Mouse (Mus musculus) forebrain, embryonic 13.5 days (tissue): Measurements from ENCODE around the gene Babam1. TPM values are rescaled to one million over a fixed set of nuclear protein-coding genes. Genes with fewer than 3 reads are reported as not detected.
"Not testable (repeated sequence)": the region's sequence is repeated elsewhere in the genome, so short reads cannot be mapped to it uniquely, and the experiment has no call there.

Source experiments
- ATAC-seq: fragments of 200-750 bp; cut with Nextera tagmentation; 2 replicates; pipeline ENCODE4 v1.8.0; 2017
- H3K27ac ChIP-seq: fragments of 300-500 bp; sonication (generic); 2 replicates; pipeline ENCODE4 v1.5.1; 2015; ENCODE audit warnings: inconsistent platforms, mild to moderate bottlenecking, moderate library complexity
- H3K27me3 ChIP-seq: fragments of 300-500 bp; sonication (generic); 2 replicates; pipeline ENCODE4 v1.6.1; 2015; ENCODE audit warnings: mild to moderate bottlenecking, inconsistent platforms
- H3K36me3 ChIP-seq: fragments of 300-500 bp; sonication (generic); 2 replicates; pipeline ENCODE4 v1.6.1; 2015; ENCODE audit warnings: mild to moderate bottlenecking, inconsistent platforms; ENCODE audit not compliant: poor library complexity, severe bottlenecking
- H3K4me1 ChIP-seq: fragments of 300-500 bp; sonication (generic); 2 replicates; pipeline ENCODE4 v1.6.1; 2015; ENCODE audit warnings: inconsistent platforms
- H3K4me2 ChIP-seq: fragments of 300-500 bp; sonication (generic); 2 replicates; pipeline ENCODE4 v1.6.1; 2015; ENCODE audit warnings: inconsistent platforms, mild to moderate bottlenecking, moderate library complexity
- H3K4me3 ChIP-seq: fragments of 300-500 bp; sonication (generic); 2 replicates; pipeline ENCODE4 v1.5.1; 2015; ENCODE audit warnings: mild to moderate bottlenecking, inconsistent platforms
- H3K9ac ChIP-seq: fragments of 300-500 bp; sonication (generic); 2 replicates; pipeline ENCODE4 v1.6.1; 2015; ENCODE audit warnings: mild to moderate bottlenecking, inconsistent platforms
- H3K9me3 ChIP-seq: fragments of 300-500 bp; sonication (generic); replicated peaks from 2 replicates; pipeline ENCODE4 v1.6.1; 2016; ENCODE audit warnings: inconsistent platforms
- WGBS: fragments of 180-500 bp; shearing (Covaris S2); methylation state at CpG from one replicate; pipeline ENCODE4 v1.1.7; 2015; 5-methylcytosine and 5-hydroxymethylcytosine counted together
- polyA plus RNA-seq: library from polyadenylated mRNA; unstranded; fragments of >200 nt; fragmentation: Nextera tagmentation; extraction: Ambion mirVana; gene quantifications from 2 replicates; pipeline ENCODE4 v1.2.1, GENCODE M21; 2015

Babam1 gene
- polyA plus RNA-seq, 1 experiment from 2014 or later, result 99.2 TPM

GRCm38 (mm10) chr8:71402446-71402964 is 5.8 kb downstream of the Babam1 start:
- H3K4me2 ChIP-seq, result no peak overlapping the region
- H3K9ac ChIP-seq, result no peak overlapping the region
- no peak for ATAC-seq
- H3K27ac ChIP-seq, result no peak overlapping the region
- H3K9me3 ChIP-seq, result no peaks in the 10 kb centered on the region
- 89% methylated on average over 9 of the region's 9 CpGs for WGBS
- peaks cover 29% of the 10 kb centered on the region for H3K36me3 ChIP-seq
- H3K4me1 ChIP-seq, result peaks cover 25% of the 10 kb centered on the region
- H3K4me3 ChIP-seq, result no peak overlapping the region
- no peaks in the 10 kb centered on the region for H3K27me3 ChIP-seq

- H3K4me3 ChIP-seq, result no peak overlapping the region
- peaks cover 35% of the 10 kb centered on the region for H3K36me3 ChIP-seq
- H3K27me3 ChIP-seq, result no peaks in the 10 kb centered on the region
- no peaks in the 10 kb centered on the region for H3K9me3 ChIP-seq
- H3K9ac ChIP-seq, result no peak overlapping the region
- H3K4me2 ChIP-seq, result no peak overlapping the region
- 89% methylated on average over 6 of the region's 6 CpGs for WGBS
- no peak for ATAC-seq
- no peak overlapping the region for H3K27ac ChIP-seq
- peaks cover 22% of the 10 kb centered on the region for H3K4me1 ChIP-seq
Measured at GRCm38 (mm10) chr8:71403107-71403885, 6.6 kb downstream of the Babam1 start.

GRCm38 (mm10) chr8:71404011-71404410 is 7.3 kb downstream of the Babam1 start:
- H3K36me3 ChIP-seq, result peaks cover 35% of the 10 kb centered on the region
- no peak overlapping the region for H3K9ac ChIP-seq
- no peak overlapping the region for H3K27ac ChIP-seq
- H3K4me1 ChIP-seq, result peaks cover 22% of the 10 kb centered on the region
- no peaks in the 10 kb centered on the region for H3K9me3 ChIP-seq
- H3K4me2 ChIP-seq, result no peak overlapping the region
- 96% methylated on average over 8 of the region's 8 CpGs for WGBS
- no peak overlapping the region for H3K4me3 ChIP-seq
- no peak for ATAC-seq
- H3K27me3 ChIP-seq, result no peaks in the 10 kb centered on the region

- 91% methylated on average over 9 of the region's 9 CpGs for WGBS
- H3K4me2 ChIP-seq, result peak overlapping the region; percentile 87; the same call in 1 of the 2 replicates
Measured at GRCm38 (mm10) chr8:71404951-71405351, 8.3 kb downstream of the Babam1 start.

GRCm38 (mm10) chr8:71405401-71406098 is 8.9 kb downstream of the Babam1 start, which contains the start of gene Ankle1:
Gene Ankle1 (plus strand): TSS chr8:71406010.
- Histone ChIP-seq H3K27ac (peak within 1 kb of the TSS; percentile 14; the same call in 1 of the 2 replicates), H3K27me3 (no peaks in the 10 kb centered on the region), H3K4me1 (peaks cover 22% of the 10 kb centered on the region), H3K9me3 (no peaks in the 10 kb centered on the region), H3K9ac (peak within 1 kb of the TSS; percentile 74), H3K4me3 (peak within 1 kb of the TSS; percentile 66), H3K4me2 (peak within 1 kb of the TSS; percentile 87), H3K36me3 (peaks cover 34% of the 10 kb centered on the region)
- ATAC-seq, result peak; percentile 94
- 16% methylated on average over 33 of the region's 33 CpGs for WGBS

More at GRCm38 (mm10) chr8:71404951-71405351, 8.3 kb downstream of the Babam1 start:
- H3K9ac ChIP-seq, result no peak overlapping the region
- H3K4me1 ChIP-seq, result peaks cover 22% of the 10 kb centered on the region
- ATAC-seq, result no peak
- H3K36me3 ChIP-seq, result peaks cover 36% of the 10 kb centered on the region
- peak overlapping the region; percentile 66; the same call in 1 of the 2 replicates for H3K4me3 ChIP-seq
- H3K27ac ChIP-seq, result no peak overlapping the region
- no peaks in the 10 kb centered on the region for H3K9me3 ChIP-seq
- no peaks in the 10 kb centered on the region for H3K27me3 ChIP-seq

GRCm38 (mm10) chr8:71406099-71407015 is 9.7 kb downstream of the Babam1 start:
- peaks cover 29% of the 10 kb centered on the region for H3K36me3 ChIP-seq
- H3K27me3 ChIP-seq, result no peaks in the 10 kb centered on the region
- H3K4me1 ChIP-seq, result peaks cover 22% of the 10 kb centered on the region
- WGBS, result 1% methylated on average over 55 of the region's 55 CpGs
- peak overlapping the region; percentile 66 for H3K4me3 ChIP-seq
- H3K4me2 ChIP-seq, result peak overlapping the region; percentile 87
- H3K27ac ChIP-seq, result peak overlapping the region; percentile 14; the same call in 1 of the 2 replicates
- ATAC-seq, result peak; percentile 72
- H3K9ac ChIP-seq, result peak overlapping the region; percentile 74
- H3K9me3 ChIP-seq, result no peaks in the 10 kb centered on the region

GRCm38 (mm10) chr8:71407441-71407840 is 10.8 kb downstream of the Babam1 start:
- no peaks in the 10 kb centered on the region for H3K9me3 ChIP-seq
- H3K9ac ChIP-seq, result peak overlapping the region; percentile 74
- no peak for ATAC-seq
- no peaks in the 10 kb centered on the region for H3K27me3 ChIP-seq
- H3K4me2 ChIP-seq, result peak overlapping the region; percentile 87
- H3K4me3 ChIP-seq, result peak overlapping the region; percentile 66; the same call in 1 of the 2 replicates
- 94% methylated on average over 14 of the region's 14 CpGs for WGBS
- peaks cover 29% of the 10 kb centered on the region for H3K36me3 ChIP-seq
- no peak overlapping the region for H3K27ac ChIP-seq
- H3K4me1 ChIP-seq, result peaks cover 22% of the 10 kb centered on the region

GRCm38 (mm10) chr8:71408231-71408630 is 11.6 kb downstream of the Babam1 start:
- H3K9me3 ChIP-seq, result no peaks in the 10 kb centered on the region
- H3K4me1 ChIP-seq, result peaks cover 22% of the 10 kb centered on the region
- WGBS, result 93% methylated on average over 4 of the region's 4 CpGs

GRCm38 (mm10) chr8:71411535-71412273 is 15.0 kb downstream of the Babam1 start:
- no peak for ATAC-seq
- H3K4me1 ChIP-seq, result peaks cover 9% of the 10 kb centered on the region
- H3K4me2 ChIP-seq, result no peak overlapping the region
- H3K9ac ChIP-seq, result no peak overlapping the region
- H3K27me3 ChIP-seq, result no peaks in the 10 kb centered on the region
- H3K36me3 ChIP-seq, result peaks cover 29% of the 10 kb centered on the region
- H3K4me3 ChIP-seq, result no peak overlapping the region
- WGBS, result 52% methylated on average over 11 of the region's 11 CpGs
- no peaks in the 10 kb centered on the region for H3K9me3 ChIP-seq
- no peak overlapping the region for H3K27ac ChIP-seq

More at GRCm38 (mm10) chr8:71408231-71408630, 11.6 kb downstream of the Babam1 start:
- Histone ChIP-seq H3K4me2 (no peak overlapping the region), H3K36me3 (peaks cover 29% of the 10 kb centered on the region), H3K9ac (no peak overlapping the region), H3K4me3 (no peak overlapping the region), H3K27ac (no peak overlapping the region), H3K27me3 (no peaks in the 10 kb centered on the region)
- ATAC-seq, result no peak

- Histone ChIP-seq H3K36me3 (no peaks in the 10 kb centered on the region), H3K9me3 (no peaks in the 10 kb centered on the region), H3K9ac (no peak overlapping the region), H3K4me1 (no peaks in the 10 kb centered on the region), H3K4me3 (no peak overlapping the region), H3K27ac (no peak overlapping the region), H3K27me3 (no peaks in the 10 kb centered on the region), H3K4me2 (no peak overlapping the region)
- no peak for ATAC-seq
Measured at GRCm38 (mm10) chr8:71422121-71422520, 25.5 kb downstream of the Babam1 start.

- ATAC-seq, H3K9me3 ChIP-seq: not testable (repeated sequence)
- 80% methylated on average over 1 of the region's 1 CpGs for WGBS
Measured at GRCm38 (mm10) chr8:71432935-71433334, 36.3 kb downstream of the Babam1 start.

More at GRCm38 (mm10) chr8:71432935-71433334, 36.3 kb downstream of the Babam1 start:
- H3K4me2 ChIP-seq, H3K9ac ChIP-seq, H3K27me3 ChIP-seq, H3K4me3 ChIP-seq, H3K4me1 ChIP-seq, H3K27ac ChIP-seq, H3K36me3 ChIP-seq: not testable (repeated sequence)
